Mouse (Mus musculus): Measurements from ENCODE around the gene Clmn. TPM values are rescaled to one million over a fixed set of nuclear protein-coding genes. Genes with fewer than 3 reads are reported as not detected.
A peak's percentile ranks its signal among the peaks of the same experiment; 100 is the strongest.

The Clmn gene
- polyA plus RNA-seq, 1 experiment, result not detected

DNA sequence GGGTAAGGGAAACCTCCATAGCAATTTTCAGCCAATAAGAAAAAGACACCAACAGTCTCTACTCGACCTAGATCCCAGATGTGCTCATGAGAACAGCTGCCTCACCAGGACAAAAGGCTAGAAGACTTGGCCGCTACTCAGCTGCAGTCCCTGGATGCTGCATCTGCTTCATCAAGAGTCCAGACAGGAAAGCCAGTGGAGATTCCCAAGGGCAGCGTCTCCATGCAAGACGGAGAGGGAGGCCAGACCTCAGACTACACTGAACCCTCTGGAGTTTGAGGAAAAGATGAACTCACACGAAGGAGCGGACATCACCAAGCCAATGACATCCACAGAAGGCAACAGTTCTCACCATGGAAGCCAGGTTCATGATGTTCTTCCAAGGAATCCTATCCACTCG is 99.1 kb downstream of the Clmn start:
- Histone ChIP-seq H3K4me3 (replicated peaks; ENCODE audit: control insufficient read depth, low read depth, low read length) (no peak overlapping the region), H3K27ac (ENCODE audit: control insufficient read depth, insufficient read depth, low read depth, low read length, poor library complexity) (no peak overlapping the region), H3K4me1 (ENCODE audit: control insufficient read depth, insufficient read depth, low read length) (no peaks in the 10 kb centered on the region)
- whole genome bisulfite sequencing, result 72% methylated on average over 7 of the region's 7 CpGs
- no peak for TF ChIP-seq POLR2A (IDR thresholded peaks at IDR 0.05; ENCODE audit: borderline replicate concordance, control insufficient read depth, low read depth, low read length)
- no peak for TF ChIP-seq CTCF (IDR thresholded peaks at IDR 0.05; ENCODE audit: control insufficient read depth, insufficient read depth, low read length)

DNA sequence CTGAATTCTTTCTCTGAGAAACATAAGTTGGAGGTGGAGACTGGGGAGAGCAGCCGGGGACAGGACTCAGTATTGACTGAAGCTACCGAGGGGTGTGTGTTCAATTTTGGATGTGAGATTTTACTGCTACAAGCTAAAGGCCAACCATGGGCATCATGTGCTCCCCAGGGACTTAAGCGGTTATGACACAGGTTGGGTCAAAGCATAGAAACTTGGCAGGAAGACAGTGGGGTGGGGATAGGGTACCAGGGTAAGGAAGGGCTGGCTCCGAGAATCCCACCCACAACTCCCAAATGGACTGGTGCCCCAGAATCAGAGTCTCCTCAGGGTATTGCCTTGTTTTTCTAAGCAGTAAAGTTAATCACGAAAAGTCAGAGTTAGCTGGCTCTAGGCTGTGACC is 99.8 kb downstream of the Clmn start:
- no peak for TF ChIP-seq CTCF (IDR thresholded peaks at IDR 0.05; ENCODE audit: control insufficient read depth, insufficient read depth, low read length)
- TF ChIP-seq POLR2A (IDR thresholded peaks at IDR 0.05; ENCODE audit: borderline replicate concordance, control insufficient read depth, low read depth, low read length), result no peak
- Histone ChIP-seq H3K27ac (ENCODE audit: control insufficient read depth, insufficient read depth, low read depth, low read length, poor library complexity) (no peak overlapping the region), H3K4me3 (replicated peaks; ENCODE audit: control insufficient read depth, low read depth, low read length) (no peak overlapping the region), H3K4me1 (ENCODE audit: control insufficient read depth, insufficient read depth, low read length) (no peaks in the 10 kb centered on the region)
- WGBS, result 65% methylated on average over 5 of the region's 5 CpGs

DNA sequence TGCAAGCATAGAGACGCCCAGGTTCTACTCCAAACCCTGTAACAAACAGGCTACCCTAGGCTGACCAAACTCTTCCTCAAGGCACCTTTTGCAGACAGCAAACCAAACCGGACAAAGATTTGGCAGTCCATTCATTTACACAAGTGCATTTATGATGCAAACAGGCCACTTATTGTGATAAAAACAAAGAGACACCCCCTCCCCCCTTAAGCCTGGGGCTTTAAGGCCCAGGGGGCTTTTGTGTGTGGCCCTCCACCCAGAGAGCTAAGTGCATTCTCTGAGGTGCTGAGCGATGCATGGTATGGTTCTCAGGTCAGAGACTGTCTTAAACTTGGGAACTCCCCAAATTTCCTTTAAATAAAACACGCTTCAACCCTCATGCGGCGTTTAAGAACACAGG is 101.0 kb downstream of the Clmn start:
- H3K4me1 ChIP-seq (ENCODE audit: control insufficient read depth, insufficient read depth, low read length), result no peaks in the 10 kb centered on the region
- H3K4me3 ChIP-seq (replicated peaks; ENCODE audit: control insufficient read depth, low read depth, low read length), result no peak overlapping the region
- no peak overlapping the region for H3K27ac ChIP-seq (ENCODE audit: control insufficient read depth, insufficient read depth, low read depth, low read length, poor library complexity)
- TF ChIP-seq POLR2A (IDR thresholded peaks at IDR 0.05; ENCODE audit: borderline replicate concordance, control insufficient read depth, low read depth, low read length), result no peak
- no peak for TF ChIP-seq CTCF (IDR thresholded peaks at IDR 0.05; ENCODE audit: control insufficient read depth, insufficient read depth, low read length)
- WGBS, result 83% methylated on average over 6 of the region's 6 CpGs

DNA sequence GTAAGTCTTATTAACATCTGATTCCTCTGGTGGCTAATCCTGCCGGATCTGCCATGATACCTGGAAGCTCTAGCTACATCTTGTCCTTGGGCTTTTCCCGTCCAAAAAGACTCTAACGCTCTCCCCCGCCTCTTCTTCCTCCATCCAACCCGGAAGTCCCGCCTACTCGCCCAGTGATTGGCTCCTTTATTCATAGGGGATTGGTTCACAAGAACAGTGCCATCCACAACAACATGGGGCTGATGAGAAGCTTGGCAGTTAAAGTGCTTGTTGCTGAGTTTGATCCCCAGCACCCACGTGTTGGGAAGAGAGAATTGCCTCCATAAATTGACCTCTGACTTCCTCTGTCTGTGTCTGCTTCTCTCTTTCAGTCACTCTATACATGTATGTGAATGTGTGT is 103.5 kb downstream of the Clmn start:
- 81% methylated on average over 8 of the region's 8 CpGs for WGBS
- no peaks in the 10 kb centered on the region for H3K4me1 ChIP-seq (ENCODE audit: control insufficient read depth, insufficient read depth, low read length)
- H3K4me3 ChIP-seq (replicated peaks; ENCODE audit: control insufficient read depth, low read depth, low read length), result no peak overlapping the region
- TF ChIP-seq CTCF (IDR thresholded peaks at IDR 0.05; ENCODE audit: control insufficient read depth, insufficient read depth, low read length), result no peak
- TF ChIP-seq POLR2A (IDR thresholded peaks at IDR 0.05; ENCODE audit: borderline replicate concordance, control insufficient read depth, low read depth, low read length), result no peak
- H3K27ac ChIP-seq (ENCODE audit: control insufficient read depth, insufficient read depth, low read depth, low read length, poor library complexity), result no peak overlapping the region

DNA sequence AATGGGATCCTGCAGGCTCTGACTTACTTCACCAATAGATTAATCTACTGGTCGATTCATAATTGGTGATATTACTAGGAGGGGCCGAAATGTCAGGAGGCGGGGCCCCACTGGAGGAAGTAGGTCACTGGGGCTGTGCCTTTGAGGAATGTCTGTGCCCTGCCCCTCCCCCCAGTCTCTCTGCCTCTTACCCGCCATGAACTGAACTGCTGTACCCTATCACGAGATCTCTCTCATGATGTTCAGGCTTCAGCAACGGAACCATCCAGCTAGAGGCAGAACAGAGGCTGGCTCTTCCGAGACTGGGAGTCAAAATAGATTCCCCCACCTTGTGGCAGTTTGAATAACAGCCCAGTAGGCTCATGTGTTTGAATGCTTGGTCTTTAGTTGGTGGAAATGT is 106.8 kb downstream of the Clmn start:
- H3K4me1 ChIP-seq (ENCODE audit: control insufficient read depth, insufficient read depth, low read length), result no peaks in the 10 kb centered on the region; the same call in 1 of the 2 replicates
- 77% methylated on average over 7 of the region's 7 CpGs for WGBS
- TF ChIP-seq CTCF (IDR thresholded peaks at IDR 0.05; ENCODE audit: control insufficient read depth, insufficient read depth, low read length), result no peak
- TF ChIP-seq POLR2A (IDR thresholded peaks at IDR 0.05; ENCODE audit: borderline replicate concordance, control insufficient read depth, low read depth, low read length), result no peak
- no peak overlapping the region for H3K27ac ChIP-seq (ENCODE audit: control insufficient read depth, insufficient read depth, low read depth, low read length, poor library complexity)
- no peak overlapping the region for H3K4me3 ChIP-seq (replicated peaks; ENCODE audit: control insufficient read depth, low read depth, low read length)

DNA sequence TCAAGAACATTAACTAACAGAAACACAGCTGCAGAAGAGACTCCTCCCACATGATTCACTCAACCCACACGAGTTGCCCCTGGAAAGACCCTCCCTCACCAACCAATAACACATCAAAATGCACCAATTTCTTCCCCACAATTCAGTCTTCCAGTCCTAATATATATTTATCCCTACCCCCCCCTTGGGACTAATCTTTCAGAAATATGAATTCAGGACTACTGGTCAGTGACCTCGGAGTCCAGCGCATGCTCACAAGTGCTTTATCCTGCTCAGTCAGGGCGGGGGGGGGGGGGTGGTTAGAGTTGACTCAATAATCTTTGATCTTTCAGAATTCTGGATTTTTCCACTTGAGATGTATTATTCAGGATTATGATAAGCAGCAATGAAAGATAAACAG is 111.2 kb downstream of the Clmn start:
- TF ChIP-seq POLR2A (IDR thresholded peaks at IDR 0.05; ENCODE audit: borderline replicate concordance, control insufficient read depth, low read depth, low read length) (no peak), CTCF (IDR thresholded peaks at IDR 0.05; ENCODE audit: control insufficient read depth, insufficient read depth, low read length) (no peak)
- H3K4me3 ChIP-seq (replicated peaks; ENCODE audit: control insufficient read depth, low read depth, low read length), result no peak overlapping the region
- H3K4me1 ChIP-seq (ENCODE audit: control insufficient read depth, insufficient read depth, low read length), result peaks cover 7% of the 10 kb centered on the region; the same call in 1 of the 2 replicates
- 68% methylated on average over 4 of the region's 4 CpGs for WGBS
- H3K27ac ChIP-seq (ENCODE audit: control insufficient read depth, insufficient read depth, low read depth, low read length, poor library complexity), result no peak overlapping the region

DNA sequence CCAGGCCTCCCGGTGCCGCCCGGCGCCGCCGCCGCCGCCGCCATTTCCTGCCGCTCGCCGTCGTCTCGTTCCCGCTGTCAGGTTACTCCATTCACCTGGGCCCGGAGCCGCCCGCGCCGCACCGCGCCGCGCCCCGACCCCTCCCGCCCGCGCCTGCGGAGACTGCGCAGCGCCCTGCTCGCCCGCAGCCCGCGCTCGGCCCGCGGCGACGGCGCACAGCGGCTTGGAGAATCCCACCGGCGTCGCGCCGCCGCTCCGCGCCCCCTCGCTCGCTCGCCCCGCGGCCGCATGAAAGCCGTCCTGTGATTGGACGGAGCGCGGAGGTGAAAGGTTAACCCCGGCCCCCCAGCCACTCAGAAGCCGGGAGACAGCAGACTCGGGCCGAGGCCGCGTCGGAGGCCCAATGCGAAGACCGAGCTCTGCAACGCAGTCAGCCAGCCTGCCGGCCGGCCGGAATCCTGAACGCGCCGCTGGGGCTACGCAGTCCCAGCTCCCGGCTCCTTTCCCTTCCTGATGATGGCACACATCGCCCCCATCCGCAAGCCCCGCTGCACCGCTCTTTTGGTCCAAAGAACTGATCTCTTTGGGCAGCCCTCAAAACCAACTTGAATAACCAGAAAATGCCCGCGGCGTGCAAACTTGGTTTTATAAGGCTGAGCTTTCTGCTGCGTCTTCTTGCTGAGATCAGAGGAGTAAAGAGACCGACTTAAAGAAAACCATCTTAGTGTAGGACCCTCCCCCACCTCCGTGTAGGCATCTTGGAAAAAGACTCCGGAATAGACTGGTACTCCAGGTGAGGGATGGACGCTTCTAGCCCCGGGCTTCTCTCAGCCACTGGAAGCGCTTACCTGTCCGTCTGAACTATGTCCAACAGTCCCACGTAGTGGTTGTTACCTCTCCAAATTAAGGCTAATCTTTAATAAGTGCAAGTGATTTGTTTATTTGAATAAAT is 112.8 kb downstream of the Clmn start, which contains the start of gene Dicer1:
Gene Dicer1, minus strand, starts transcription at position 139 of the 952 bp plus-strand sequence.
- H3K4me1 ChIP-seq (ENCODE audit: control insufficient read depth, insufficient read depth, low read length), result peaks cover 7% of the 10 kb centered on the region; the same call in 1 of the 2 replicates
- under 1% methylated on average over 94 of the region's 94 CpGs for WGBS
- peak within 1 kb of the TSS; percentile 65 for H3K4me3 ChIP-seq (replicated peaks; ENCODE audit: control insufficient read depth, low read depth, low read length)
- H3K27ac ChIP-seq (ENCODE audit: control insufficient read depth, insufficient read depth, low read depth, low read length, poor library complexity), result peak within 1 kb of the TSS; percentile 77; the same call in 1 of the 2 replicates
- TF ChIP-seq CTCF (IDR thresholded peaks at IDR 0.05; ENCODE audit: control insufficient read depth, insufficient read depth, low read length) (no peak), POLR2A (IDR thresholded peaks at IDR 0.05; ENCODE audit: borderline replicate concordance, control insufficient read depth, low read depth, low read length) (peak; percentile 37; the same call in 1 of the 2 replicates)

DNA sequence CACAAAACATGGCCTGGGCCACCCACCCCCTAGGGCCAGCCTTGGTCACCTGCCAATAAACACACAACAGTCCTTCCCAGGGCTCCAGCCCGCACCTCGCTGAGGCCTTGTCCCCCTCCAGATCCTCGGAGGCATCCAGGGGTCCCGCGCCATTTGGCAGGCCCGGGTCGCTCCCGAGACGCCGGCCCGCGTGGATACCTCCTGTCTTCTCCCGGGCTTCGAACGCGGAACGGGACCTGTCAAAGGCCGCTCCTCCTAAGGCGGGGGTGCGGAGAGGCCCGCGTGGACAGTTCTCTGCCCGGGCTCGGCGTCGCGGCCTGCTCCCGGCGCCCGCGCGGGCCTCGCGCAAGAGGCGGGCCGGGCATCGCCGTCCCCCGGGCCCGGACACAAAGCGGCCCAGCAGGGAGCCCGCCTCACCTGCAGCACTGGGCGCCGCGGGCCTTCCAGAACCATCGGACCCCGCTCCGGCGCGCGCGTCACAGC is 113.5 kb downstream of the Clmn start:
- H3K4me1 ChIP-seq (ENCODE audit: control insufficient read depth, insufficient read depth, low read length), result peaks cover 7% of the 10 kb centered on the region; the same call in 1 of the 2 replicates
- no peak for TF ChIP-seq CTCF (IDR thresholded peaks at IDR 0.05; ENCODE audit: control insufficient read depth, insufficient read depth, low read length)
- no peak for TF ChIP-seq POLR2A (IDR thresholded peaks at IDR 0.05; ENCODE audit: borderline replicate concordance, control insufficient read depth, low read depth, low read length)
- 2% methylated on average over 52 of the region's 52 CpGs for WGBS
- peak overlapping the region; percentile 77; the same call in 1 of the 2 replicates for H3K27ac ChIP-seq (ENCODE audit: control insufficient read depth, insufficient read depth, low read depth, low read length, poor library complexity)
- peak overlapping the region; percentile 65 for H3K4me3 ChIP-seq (replicated peaks; ENCODE audit: control insufficient read depth, low read depth, low read length)

All from bone marrow, adult 2 months (tissue).